Mouse (Mus musculus) neutrophil, adult 5-6 weeks (primary cell): ENCODE data around the gene Kif2a. TPM values are rescaled to one million over a fixed set of nuclear protein-coding genes. Genes with fewer than 3 reads are reported as not detected.
"Not testable (repeated sequence)": the region's sequence is repeated elsewhere in the genome, so short reads cannot be mapped to it uniquely, and the experiment has no call there.

Source experiments
- ATAC-seq: fragments of 151-379, 151-347 bp; 2 replicates; pipeline ENCODE4 v1.8.0; 2017; ENCODE audit warnings: mild to moderate bottlenecking, moderate TSS enrichment; ENCODE audit not compliant: insufficient number of reproducible peaks, poor library complexity, low FRiP score, severe bottlenecking; ENCODE audit errors: extremely low read depth
- total RNA-seq: library from RNA; stranded (forward); fragments of 200-1000 nt; gene quantifications from 2 replicates; pipeline ENCODE4 v1.2.3, GENCODE M21; 2017

Kif2a gene
- total RNA-seq, 1 experiment from 2014 or later = 36.9 TPM

- ATAC-seq = no peak
These were observed 76.4 kb downstream of the Kif2a start for GRCm38 (mm10) chr13:106945518-106945917.

- ATAC-seq = no peak
These were observed 79.2 kb downstream of the Kif2a start for GRCm38 (mm10) chr13:106942721-106943120.

- ATAC-seq = no peak
These were observed 80.5 kb downstream of the Kif2a start for GRCm38 (mm10) chr13:106941211-106941976.

GRCm38 (mm10) chr13:106937138-106937472, 84.8 kb downstream of the Kif2a start:
- ATAC-seq = no peak

GRCm38 (mm10) chr13:106936256-106937137, 85.4 kb downstream of the Kif2a start, which contains the start of gene Ipo11:
TSS of gene Ipo11 (minus strand) at chr13:106936958.
- ATAC-seq = peak; percentile 99

- no peak for ATAC-seq
These were observed 86.1 kb downstream of the Kif2a start for GRCm38 (mm10) chr13:106935871-106936255.

- ATAC-seq = no peak
These were observed 92.7 kb downstream of the Kif2a start for GRCm38 (mm10) chr13:106929201-106929600.

- no peak for ATAC-seq
These were observed 93.6 kb downstream of the Kif2a start for GRCm38 (mm10) chr13:106928296-106928695.

- not testable (repeated sequence) for ATAC-seq
These were observed 96.0 kb downstream of the Kif2a start for GRCm38 (mm10) chr13:106925921-106926320.

- ATAC-seq = no peak
These were observed 103.4 kb downstream of the Kif2a start for GRCm38 (mm10) chr13:106918322-106919050.

GRCm38 (mm10) chr13:106913125-106913736, 108.7 kb downstream of the Kif2a start:
- ATAC-seq = no peak

GRCm38 (mm10) chr13:106910096-106910495, 111.8 kb downstream of the Kif2a start:
- no peak for ATAC-seq

Other genes starting within 250 kb of the Kif2a start
- gene Ipo11, start 85.2 kb downstream of the Kif2a start, total RNA-seq = 21.6 and 24.1 TPM in 2 replicates
- gene Dimt1, start 75.0 kb downstream of the Kif2a start, total RNA-seq = 11.8 and 13.3 TPM in 2 replicates